Mouse (Mus musculus): ENCODE measurements around the gene Cd70.

DNA sequence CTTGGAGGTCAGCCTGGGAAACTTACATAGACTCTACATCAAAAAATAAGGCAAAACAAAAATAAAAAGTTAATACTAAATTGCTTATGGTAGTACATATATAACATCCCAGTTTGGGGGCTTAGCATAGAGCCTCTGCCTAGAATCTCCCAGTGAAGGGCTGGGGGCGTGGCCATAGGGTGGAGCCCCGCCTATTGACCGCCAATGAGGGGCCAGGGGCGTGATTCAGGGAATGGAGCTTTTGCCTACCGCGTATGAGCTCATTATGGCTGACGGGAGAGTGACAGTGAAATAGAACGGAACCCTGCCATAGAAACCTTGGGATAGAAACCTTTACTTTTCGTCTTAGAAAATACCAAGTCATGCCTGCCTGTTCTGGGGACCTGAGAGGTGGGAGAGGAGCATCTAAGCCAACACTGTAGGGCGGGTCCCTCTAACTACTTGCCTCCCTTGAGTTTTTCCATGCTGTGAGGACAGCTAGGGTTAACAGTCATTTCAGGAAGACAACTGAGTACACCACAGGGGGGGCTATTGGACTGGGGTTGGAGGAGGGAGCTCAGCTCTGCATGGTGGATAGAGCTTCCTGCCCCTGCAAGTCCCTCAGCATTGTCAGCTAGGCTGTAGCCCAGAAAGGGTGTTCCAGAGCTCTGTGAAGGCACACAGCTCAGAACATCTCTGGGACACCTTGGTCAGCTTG is 49.8 kb downstream of the Cd70 start:
- TF ChIP-seq TAL1 (IDR thresholded peaks at IDR 0.05; ENCODE audit: low read length), result no peak
- no peak for TF ChIP-seq GATA1 (IDR thresholded peaks at IDR 0.05; ENCODE audit: low read length)
